In genomic region chr9:77937875-77938274, GRCm38 (mm10) we compare ENCODE assay signal across 25 mouse cellular contexts. TPM values are rescaled to one million over a fixed set of nuclear protein-coding genes. Genes with fewer than 3 reads are reported as not detected.
DNase-seq lines count a peak whose midpoint lies in the region; ATAC-seq lines count a peak whose summit lies in the region.
"Had no signal": no experiment of that assay in that cellular context is flagged by ENCODE, and none has a peak within 500 bp of the region (broad histone marks: within the 10 kb centered on the region; RNA-seq: fewer than 3 reads in every experiment).

No protein-coding gene starts in this region.

- WGBS in embryonic facial prominence, embryonic 13.5 days = 73% methylated on average over 11 of the region's 11 CpGs
- WGBS in embryonic facial prominence, embryonic 10.5 days = 80% methylated on average over 11 of the region's 11 CpGs
- WGBS in heart, embryonic 13.5 days = 48% methylated on average over 11 of the region's 11 CpGs
- WGBS in neural tube, embryonic 13.5 days = 74% methylated on average over 11 of the region's 11 CpGs

- DNase-seq in embryonic facial prominence, embryonic 10.5 days (ENCODE audit: low spot score) = no peak
- DNase-seq in heart, postnatal 25 days (ENCODE audit: low spot score) = no peak
- DNase-seq in neural tube, embryonic 10.5 days (ENCODE audit: extremely low spot score, low spot score) = no peak
- DNase-seq in naive thymus-derived CD4-positive, alpha-beta T cell, adult 2 months (ENCODE audit: low read depth) = peak; percentile 27
- DNase-seq in layer of hippocampus, postnatal 25 days (ENCODE audit: extremely low spot score in 1 of 2, low spot score in 1 of 2) = no peak
- DNase-seq: cerebellum, adult 8-10 months; cerebellum, postnatal 25 days; gastrocnemius, adult 2 months; kidney, adult 9 months; kidney, postnatal 10 days; layer of hippocampus, adult 9-11 months; liver; lung, postnatal 4 days; thymus, adult 2 months; thymus, postnatal 36 days had no signal

- H3K4me1 ChIP-seq in embryonic facial prominence, embryonic 13.5 days = peaks cover 56% of the 10 kb centered on the region
- H3K4me1 ChIP-seq in embryonic facial prominence, embryonic 10.5 days = peaks cover 45% of the 10 kb centered on the region
- peaks cover 69% of the 10 kb centered on the region for H3K4me1 ChIP-seq in heart, embryonic 13.5 days
- peaks cover 45% of the 10 kb centered on the region for H3K4me1 ChIP-seq in neural tube, embryonic 13.5 days (replicated peaks)

- 0 out of 2 replicates have a peak overlapping the region, but pooled peaks have one; percentile 79 for H3K27ac ChIP-seq in embryonic facial prominence, embryonic 13.5 days
- no peak overlapping the region for H3K27ac ChIP-seq in embryonic facial prominence, embryonic 10.5 days (replicated peaks)
- 0 out of 2 replicates have a peak overlapping the region, but pooled peaks have one; percentile 39 for H3K27ac ChIP-seq in heart, embryonic 13.5 days (replicated peaks)
- no peak overlapping the region for H3K27ac ChIP-seq in neural tube, embryonic 13.5 days (replicated peaks)
- H3K27ac ChIP-seq: embryonic facial prominence, embryonic 12.5 days; gastrocnemius, adult 2 months; hindbrain, embryonic 15.5 days; lung, embryonic 15.5 days; neural tube, embryonic 12.5 days had no signal

- H3K9me3 ChIP-seq in embryonic facial prominence, embryonic 13.5 days = no peaks in the 10 kb centered on the region
- H3K9me3 ChIP-seq in embryonic facial prominence, embryonic 10.5 days = no peaks in the 10 kb centered on the region
- no peaks in the 10 kb centered on the region for H3K9me3 ChIP-seq in heart, embryonic 13.5 days
- H3K9me3 ChIP-seq in neural tube, embryonic 13.5 days = no peaks in the 10 kb centered on the region
- H3K9me3 ChIP-seq: embryonic facial prominence, embryonic 12.5 days; hindbrain, embryonic 15.5 days; lung, embryonic 15.5 days; megakaryocyte, embryonic 14.5 days; neural tube, embryonic 12.5 days had no signal

- intact Hi-C loops in heart, postnatal 25 days (cut with DNase I) = no loop called here

- ATAC-seq in embryonic facial prominence, embryonic 13.5 days (ENCODE audit: insufficient number of reproducible peaks, insufficient read depth, low FRiP score, low TSS enrichment, low read depth) = no peak
- ATAC-seq in heart, embryonic 13.5 days (ENCODE audit: extremely low read depth, insufficient number of reproducible peaks, low FRiP score, low TSS enrichment) = no peak
- ATAC-seq in neural tube, embryonic 13.5 days (ENCODE audit: low read depth) = no peak
- ATAC-seq: intestine, embryonic 16.5 days had no signal

- no peaks in the 10 kb centered on the region for H3K36me3 ChIP-seq in embryonic facial prominence, embryonic 13.5 days
- H3K36me3 ChIP-seq in embryonic facial prominence, embryonic 10.5 days (replicated peaks) = no peaks in the 10 kb centered on the region
- H3K36me3 ChIP-seq in heart, embryonic 13.5 days = no peaks in the 10 kb centered on the region
- no peaks in the 10 kb centered on the region for H3K36me3 ChIP-seq in neural tube, embryonic 13.5 days
- H3K36me3 ChIP-seq: embryonic facial prominence, embryonic 12.5 days; hindbrain, embryonic 15.5 days; lung, embryonic 15.5 days; neural tube, embryonic 12.5 days had no signal

- no peak overlapping the region for H3K4me3 ChIP-seq in embryonic facial prominence, embryonic 13.5 days
- no peak overlapping the region for H3K4me3 ChIP-seq in embryonic facial prominence, embryonic 10.5 days
- no peak overlapping the region for H3K4me3 ChIP-seq in heart, embryonic 13.5 days
- H3K4me3 ChIP-seq in neural tube, embryonic 13.5 days = no peak overlapping the region
- H3K4me3 ChIP-seq: embryonic facial prominence, embryonic 12.5 days; gastrocnemius, adult 2 months; hindbrain, embryonic 15.5 days; lung, embryonic 15.5 days; megakaryocyte, embryonic 14.5 days; neural tube, embryonic 12.5 days had no signal

- no peaks in the 10 kb centered on the region for H3K27me3 ChIP-seq in embryonic facial prominence, embryonic 13.5 days
- H3K27me3 ChIP-seq in embryonic facial prominence, embryonic 10.5 days (replicated peaks; ENCODE audit: low read depth, poor library complexity, severe bottlenecking) = no peaks in the 10 kb centered on the region
- H3K27me3 ChIP-seq in heart, embryonic 13.5 days (replicated peaks) = no peaks in the 10 kb centered on the region
- no peaks in the 10 kb centered on the region for H3K27me3 ChIP-seq in neural tube, embryonic 13.5 days
- H3K27me3 ChIP-seq: embryonic facial prominence, embryonic 12.5 days; hindbrain, embryonic 15.5 days; lung, embryonic 15.5 days; megakaryocyte, embryonic 14.5 days; neural tube, embryonic 12.5 days had no signal

- no peak overlapping the region for H3K4me2 ChIP-seq in embryonic facial prominence, embryonic 13.5 days
- no peak overlapping the region for H3K4me2 ChIP-seq in heart, embryonic 13.5 days
- no peak overlapping the region for H3K4me2 ChIP-seq in neural tube, embryonic 13.5 days
- H3K4me2 ChIP-seq: embryonic facial prominence, embryonic 12.5 days; heart, embryonic 11.5 days; hindbrain, embryonic 15.5 days; lung, embryonic 15.5 days; neural tube, embryonic 12.5 days had no signal

- no peak overlapping the region for H3K9ac ChIP-seq in embryonic facial prominence, embryonic 13.5 days
- H3K9ac ChIP-seq in heart, embryonic 13.5 days = no peak overlapping the region
- H3K9ac ChIP-seq in neural tube, embryonic 13.5 days = peak overlapping the region; percentile 17; the same call in 1 of the 2 replicates
- H3K9ac ChIP-seq: embryonic facial prominence, embryonic 12.5 days; hindbrain, embryonic 15.5 days; lung, embryonic 15.5 days; neural tube, embryonic 12.5 days had no signal

RNA-seq across cellular contexts. Expression of gene Elovl5, which starts 20.7 kb away (rescaled TPM):
- polyA plus RNA-seq in embryonic facial prominence, embryonic 13.5 days (2015; fragmentation: Nextera tagmentation; extraction: Ambion mirVana) = 65.4 and 78.8 TPM in 2 replicates
- 90.4 and 96.1 TPM in 2 replicates for polyA plus RNA-seq in embryonic facial prominence, embryonic 10.5 days (2016; fragmentation: Nextera tagmentation; extraction: Ambion mirVana)
- polyA plus RNA-seq in heart, embryonic 13.5 days (2015; fragmentation: Nextera tagmentation; extraction: Ambion mirVana) = 65.2 and 69.6 TPM in 2 replicates
- total RNA-seq in heart, postnatal 25 days (2021) = 10 to 100 TPM; 31.4 to 37.8 TPM
- polyA plus RNA-seq in neural tube, embryonic 13.5 days (2015; fragmentation: Nextera tagmentation; extraction: Ambion mirVana) = 62.6 and 68.3 TPM in 2 replicates
- total RNA-seq in layer of hippocampus, postnatal 25 days (2021) = 10 to 100 TPM; 68.9 to 74.6 TPM

Comparison
In these comparisons a context has a peak if more than half of its experiments do, and no peak if none do; other contexts are left out.
1. H3K27ac ChIP-seq: peak in embryonic facial prominence, embryonic 13.5 days (single experiment) and heart, embryonic 13.5 days (single experiment); none in embryonic facial prominence, embryonic 10.5 days (single experiment) and neural tube, embryonic 13.5 days (single experiment).